Mouse (Mus musculus) limb, embryonic 13.5 days (tissue): ENCODE data around the gene Hoxa2. TPM values are rescaled to one million over a fixed set of nuclear protein-coding genes. Genes with fewer than 3 reads are reported as not detected.

ENCODE experiments used
- ATAC-seq: fragments of 200-750 bp; cut with Nextera tagmentation; 2 replicates; pipeline ENCODE4 v1.8.0; 2017; ENCODE audit warnings: low read depth, moderate number of reproducible peaks, moderate TSS enrichment; ENCODE audit not compliant: low FRiP score
- H3K27ac ChIP-seq: fragments of 300-500 bp; sonication (generic); 2 replicates; pipeline ENCODE4 v1.5.1; 2015; ENCODE audit warnings: inconsistent platforms, mild to moderate bottlenecking, moderate library complexity
- H3K27me3 ChIP-seq: fragments of 300-500 bp; sonication (generic); 2 replicates; pipeline ENCODE4 v1.6.1; 2015; ENCODE audit warnings: mild to moderate bottlenecking, inconsistent platforms
- H3K36me3 ChIP-seq: fragments of 300-500 bp; sonication (generic); 2 replicates; pipeline ENCODE4 v1.6.1; 2015; ENCODE audit warnings: inconsistent platforms, mild to moderate bottlenecking, moderate library complexity
- H3K4me1 ChIP-seq: fragments of 300-500 bp; sonication (generic); 2 replicates; pipeline ENCODE4 v1.6.1; 2015; ENCODE audit warnings: inconsistent platforms
- H3K4me2 ChIP-seq: fragments of 300-500 bp; sonication (generic); replicated peaks from 2 replicates; pipeline ENCODE4 v1.6.1; 2015; ENCODE audit warnings: inconsistent platforms, mild to moderate bottlenecking, moderate library complexity
- H3K4me3 ChIP-seq: fragments of 300-500 bp; sonication (generic); 2 replicates; pipeline ENCODE4 v1.5.1; 2015; ENCODE audit warnings: moderate library complexity, mild to moderate bottlenecking, inconsistent platforms
- H3K9ac ChIP-seq: fragments of 300-500 bp; sonication (generic); 2 replicates; pipeline ENCODE4 v1.6.1; 2015; ENCODE audit warnings: mild to moderate bottlenecking, inconsistent platforms
- H3K9me3 ChIP-seq: fragments of 300-500 bp; sonication (generic); 2 replicates; pipeline ENCODE4 v1.6.1; 2016; ENCODE audit warnings: inconsistent platforms
- WGBS: fragments of 180-500 bp; shearing (Covaris S2); methylation state at CpG from one replicate; pipeline ENCODE4 v1.1.7; 2015; 5-methylcytosine and 5-hydroxymethylcytosine counted together
- polyA plus RNA-seq: library from polyadenylated mRNA; unstranded; fragments of >200 nt; fragmentation: Nextera tagmentation; extraction: Ambion mirVana; gene quantifications from 2 replicates; pipeline ENCODE4 v1.2.1, GENCODE M21; 2015

Gene Hoxa2
- polyA plus RNA-seq, 1 experiment from 2014 or later, result 1.5 TPM

GRCm38 (mm10) chr6:52206882-52207683 is 42.5 kb upstream of the Hoxa2 start:
- Histone ChIP-seq H3K4me3 (peak overlapping the region; percentile 9; the same call in 1 of the 2 replicates), H3K4me2 (peak overlapping the region; percentile 90), H3K4me1 (peaks cover 86% of the 10 kb centered on the region), H3K27me3 (peaks cover 45% of the 10 kb centered on the region), H3K36me3 (peaks cover 24% of the 10 kb centered on the region), H3K9me3 (no peaks in the 10 kb centered on the region), H3K9ac (no peak overlapping the region; the same call in 1 of the 2 replicates), H3K27ac (no peak overlapping the region)
- 29% methylated on average over 4 of the region's 4 CpGs for WGBS
- ATAC-seq, result no peak

GRCm38 (mm10) chr6:52205638-52206621 is 41.3 kb upstream of the Hoxa2 start:
- peaks cover 46% of the 10 kb centered on the region for H3K27me3 ChIP-seq

GRCm38 (mm10) chr6:52205221-52205620 is 40.6 kb upstream of the Hoxa2 start:
- Histone ChIP-seq H3K9ac (peak overlapping the region; percentile 64), H3K36me3 (peaks cover 27% of the 10 kb centered on the region), H3K9me3 (no peaks in the 10 kb centered on the region), H3K4me3 (peak overlapping the region; percentile 49), H3K27me3 (peaks cover 52% of the 10 kb centered on the region), H3K27ac (no peak overlapping the region), H3K4me1 (peaks cover 87% of the 10 kb centered on the region), H3K4me2 (peak overlapping the region; percentile 90)
- no peak for ATAC-seq
- WGBS, result 13% methylated on average over 14 of the region's 14 CpGs

More at GRCm38 (mm10) chr6:52205638-52206621, 41.3 kb upstream of the Hoxa2 start:
- Histone ChIP-seq H3K9ac (peak overlapping the region; percentile 64), H3K4me1 (peaks cover 84% of the 10 kb centered on the region), H3K4me2 (peak overlapping the region; percentile 90), H3K4me3 (peak overlapping the region; percentile 49), H3K27ac (no peak overlapping the region), H3K36me3 (peaks cover 24% of the 10 kb centered on the region), H3K9me3 (no peaks in the 10 kb centered on the region)
- WGBS, result 14% methylated on average over 55 of the region's 55 CpGs
- no peak for ATAC-seq

- Histone ChIP-seq H3K9ac (peak within 1 kb of the TSS; percentile 72), H3K36me3 (peaks cover 33% of the 10 kb centered on the region), H3K9me3 (no peaks in the 10 kb centered on the region), H3K27me3 (peaks cover 62% of the 10 kb centered on the region), H3K4me1 (peaks cover 81% of the 10 kb centered on the region), H3K4me2 (peak within 1 kb of the TSS; percentile 90), H3K4me3 (peak within 1 kb of the TSS; percentile 49), H3K27ac (no peak within 1 kb of the TSS; the same call in 1 of the 2 replicates)
- 3% methylated on average over 65 of the region's 65 CpGs for WGBS
- ATAC-seq, result no peak
These were observed 39.6 kb upstream of the Hoxa2 start, which contains the start of gene Hoxa5 for GRCm38 (mm10) chr6:52204050-52204752. Hoxa5 (minus strand) TSS chr6:52204587.

- H3K27me3 ChIP-seq, result peaks cover 67% of the 10 kb centered on the region
- peaks cover 33% of the 10 kb centered on the region for H3K36me3 ChIP-seq
- H3K4me1 ChIP-seq, result peaks cover 74% of the 10 kb centered on the region
- H3K27ac ChIP-seq, result no peak overlapping the region; the same call in 1 of the 2 replicates
- ATAC-seq, result no peak; the same call in 1 of the 2 replicates
- peak overlapping the region; percentile 90 for H3K4me2 ChIP-seq
- no peaks in the 10 kb centered on the region for H3K9me3 ChIP-seq
- H3K9ac ChIP-seq, result peak overlapping the region; percentile 72
- peak overlapping the region; percentile 49 for H3K4me3 ChIP-seq
- 4% methylated on average over 46 of the region's 46 CpGs for WGBS
These were observed 38.9 kb upstream of the Hoxa2 start for GRCm38 (mm10) chr6:52203371-52204049.

- Histone ChIP-seq H3K4me1 (peaks cover 69% of the 10 kb centered on the region), H3K36me3 (peaks cover 33% of the 10 kb centered on the region), H3K4me3 (peak overlapping the region; percentile 49), H3K27ac (no peak overlapping the region), H3K9me3 (no peaks in the 10 kb centered on the region), H3K9ac (peak overlapping the region; percentile 72), H3K4me2 (peak overlapping the region; percentile 90), H3K27me3 (peaks cover 67% of the 10 kb centered on the region)
- ATAC-seq, result no peak
- 13% methylated on average over 10 of the region's 10 CpGs for WGBS
These were observed 38.4 kb upstream of the Hoxa2 start for GRCm38 (mm10) chr6:52203121-52203370.

GRCm38 (mm10) chr6:52202362-52203120 is 37.9 kb upstream of the Hoxa2 start:
- H3K4me1 ChIP-seq, result peaks cover 65% of the 10 kb centered on the region
- H3K36me3 ChIP-seq, result peaks cover 33% of the 10 kb centered on the region
- H3K27ac ChIP-seq, result no peak overlapping the region
- no peak for ATAC-seq
- peak overlapping the region; percentile 90 for H3K4me2 ChIP-seq
- H3K4me3 ChIP-seq, result peak overlapping the region; percentile 49
- 35% methylated on average over 22 of the region's 22 CpGs for WGBS
- H3K9ac ChIP-seq, result peak overlapping the region; percentile 72; the same call in 1 of the 2 replicates
- no peaks in the 10 kb centered on the region for H3K9me3 ChIP-seq
- H3K27me3 ChIP-seq, result peaks cover 69% of the 10 kb centered on the region

GRCm38 (mm10) chr6:52201269-52201668 is 36.6 kb upstream of the Hoxa2 start:
- Histone ChIP-seq H3K9ac (no peak overlapping the region), H3K9me3 (no peaks in the 10 kb centered on the region), H3K4me2 (0 out of 2 replicates have a peak overlapping the region, but pooled peaks have one; percentile 2), H3K27me3 (peaks cover 73% of the 10 kb centered on the region), H3K4me3 (no peak overlapping the region), H3K4me1 (peaks cover 53% of the 10 kb centered on the region), H3K27ac (no peak overlapping the region), H3K36me3 (peaks cover 32% of the 10 kb centered on the region)
- ATAC-seq, result 0 out of 2 replicates have a peak, but pooled peaks have one; percentile 2
- 33% methylated on average over 1 of the region's 1 CpGs for WGBS

- 29% methylated on average over 10 of the region's 10 CpGs for WGBS
- no peak overlapping the region for H3K27ac ChIP-seq
- no peak overlapping the region for H3K4me3 ChIP-seq
- peak overlapping the region; percentile 19; the same call in 1 of the 2 replicates for H3K4me2 ChIP-seq
- H3K36me3 ChIP-seq, result peaks cover 27% of the 10 kb centered on the region
- H3K9ac ChIP-seq, result no peak overlapping the region
- peak; percentile 4; the same call in 1 of the 2 replicates for ATAC-seq
- peaks cover 48% of the 10 kb centered on the region for H3K4me1 ChIP-seq
- H3K27me3 ChIP-seq, result peaks cover 74% of the 10 kb centered on the region
- H3K9me3 ChIP-seq, result no peaks in the 10 kb centered on the region
These were observed 36.2 kb upstream of the Hoxa2 start for GRCm38 (mm10) chr6:52200751-52201250.

GRCm38 (mm10) chr6:52200073-52200750 is 35.6 kb upstream of the Hoxa2 start:
- no peak overlapping the region for H3K9ac ChIP-seq
- H3K27me3 ChIP-seq, result peaks cover 75% of the 10 kb centered on the region
- H3K9me3 ChIP-seq, result no peaks in the 10 kb centered on the region
- no peak for ATAC-seq
- H3K4me2 ChIP-seq, result peak overlapping the region; percentile 19; the same call in 1 of the 2 replicates
- H3K36me3 ChIP-seq, result peaks cover 24% of the 10 kb centered on the region
- H3K4me1 ChIP-seq, result peaks cover 42% of the 10 kb centered on the region
- no peak overlapping the region for H3K27ac ChIP-seq
- WGBS, result 21% methylated on average over 30 of the region's 30 CpGs
- no peak overlapping the region for H3K4me3 ChIP-seq
